Mouse (Mus musculus) liver, embryonic 14.5 days (tissue): Measurements from ENCODE around the gene 4931429L15Rik.

Experiments
- CTCF ChIP-seq: IDR thresholded peaks from 2 replicates; pipeline ENCODE4 v1.5.1; 2016; ENCODE audit warnings: antibody characterized with exemption, low read depth, control low read depth
- EP300 ChIP-seq: IDR thresholded peaks from 2 replicates; pipeline ENCODE4 v1.6.1; 2016; ENCODE audit warnings: antibody characterized with exemption, low read depth

DNA sequence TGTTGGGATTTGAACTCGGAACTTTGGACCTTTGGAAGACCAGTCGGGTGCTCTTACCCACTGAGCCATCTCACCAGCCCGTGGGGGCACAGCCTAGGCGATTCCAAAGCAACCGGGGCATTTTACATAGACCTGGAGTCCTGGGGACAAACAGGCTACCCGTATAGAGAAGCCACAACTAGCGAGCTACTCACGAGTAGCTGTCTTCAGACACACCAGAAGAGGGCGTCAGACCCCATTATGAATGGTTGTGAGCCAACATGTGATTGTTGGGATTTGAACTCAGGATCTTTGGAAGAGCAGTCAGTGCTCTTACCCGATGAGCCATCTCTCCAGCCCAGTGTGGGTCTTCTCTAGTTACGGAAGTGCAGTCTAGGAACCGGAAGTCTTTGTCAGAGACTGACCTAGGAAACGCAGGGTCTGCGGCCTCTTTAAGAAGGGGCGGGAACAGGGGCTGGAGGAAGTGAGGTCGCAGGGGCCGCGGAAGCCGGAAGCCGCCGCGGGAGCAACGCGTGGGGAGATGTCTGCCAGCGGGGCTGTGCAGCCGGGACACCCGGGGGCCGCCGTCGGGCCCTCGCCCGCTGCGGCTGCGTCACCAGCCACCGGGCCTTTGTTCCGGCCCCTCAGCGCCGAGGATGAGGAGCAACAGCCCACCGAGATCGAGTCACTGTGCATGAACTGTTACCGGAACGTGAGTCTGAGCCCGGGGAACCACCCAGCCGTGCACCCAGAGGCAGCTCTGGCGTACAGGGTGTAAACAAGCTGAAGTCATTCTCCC, 46.9 kb downstream of the 4931429L15Rik start, which contains the start of gene Zpr1:
- TF ChIP-seq CTCF, result peak; percentile 65
- TF ChIP-seq EP300, result no peak
